Mouse (Mus musculus): Measurements from ENCODE around the gene Pcsk1. TPM values are rescaled to one million over a fixed set of nuclear protein-coding genes. Genes with fewer than 3 reads are reported as not detected.

Gene Pcsk1
- total and polyA plus RNA-seq, 2 experiments, result not detected

GRCm38 (mm10) chr13:75095487-75095886 is 5.9 kb downstream of the Pcsk1 start:
- H3K27ac ChIP-seq (replicated peaks; ENCODE audit: insufficient read depth, low read depth, low read length), result no peak overlapping the region
- no peak for TF ChIP-seq CTCF (IDR thresholded peaks at IDR 0.05; ENCODE audit: low read depth, low read length)
- no peak for TF ChIP-seq POLR2A (IDR thresholded peaks at IDR 0.05; ENCODE audit: extremely low read depth, insufficient read depth, low read length)
- no peaks in the 10 kb centered on the region for H3K36me3 ChIP-seq (ENCODE audit: control insufficient read depth, insufficient read depth, low read length)
- no peak overlapping the region for H3K4me3 ChIP-seq (ENCODE audit: insufficient read depth, low read depth, low read length)
- DNase-seq (ENCODE audit: extremely low read depth, low read depth, low spot score), result no peak
- H3K9ac ChIP-seq (ENCODE audit: low read depth, low read length), result no peak overlapping the region
- no peaks in the 10 kb centered on the region for H3K4me1 ChIP-seq (ENCODE audit: control insufficient read depth, insufficient read depth, low read length)
- H3K79me2 ChIP-seq (ENCODE audit: control insufficient read depth, insufficient read depth, low read length), result no peaks in the 10 kb centered on the region
- no peaks in the 10 kb centered on the region for H3K27me3 ChIP-seq (ENCODE audit: control insufficient read depth, insufficient read depth, low read length)

- WGBS, result 39% methylated on average over 2 of the region's 2 CpGs
- H3K36me3 ChIP-seq (ENCODE audit: control insufficient read depth, insufficient read depth, low read length), result no peaks in the 10 kb centered on the region
Observed at GRCm38 (mm10) chr13:75113114-75113513, 23.5 kb downstream of the Pcsk1 start.

GRCm38 (mm10) chr13:75114007-75114424 is 24.4 kb downstream of the Pcsk1 start:
- Histone ChIP-seq H3K27me3 (ENCODE audit: control insufficient read depth, insufficient read depth, low read length) (no peaks in the 10 kb centered on the region), H3K4me3 (ENCODE audit: insufficient read depth, low read depth, low read length) (no peak overlapping the region), H3K36me3 (ENCODE audit: control insufficient read depth, insufficient read depth, low read length) (no peaks in the 10 kb centered on the region), H3K9ac (ENCODE audit: low read depth, low read length) (no peak overlapping the region), H3K4me1 (ENCODE audit: control insufficient read depth, insufficient read depth, low read length) (no peaks in the 10 kb centered on the region), H3K27ac (replicated peaks; ENCODE audit: insufficient read depth, low read depth, low read length) (no peak overlapping the region), H3K79me2 (ENCODE audit: control insufficient read depth, insufficient read depth, low read length) (no peaks in the 10 kb centered on the region)
- no peak for DNase-seq (ENCODE audit: extremely low read depth, low read depth, low spot score)
- 77% methylated on average over 2 of the region's 2 CpGs for WGBS
- no peak for TF ChIP-seq POLR2A (IDR thresholded peaks at IDR 0.05; ENCODE audit: extremely low read depth, insufficient read depth, low read length)
- TF ChIP-seq CTCF (IDR thresholded peaks at IDR 0.05; ENCODE audit: low read depth, low read length), result no peak

More at GRCm38 (mm10) chr13:75113114-75113513, 23.5 kb downstream of the Pcsk1 start:
- H3K9ac ChIP-seq (ENCODE audit: low read depth, low read length), result no peak overlapping the region
- no peaks in the 10 kb centered on the region for H3K4me1 ChIP-seq (ENCODE audit: control insufficient read depth, insufficient read depth, low read length)
- no peaks in the 10 kb centered on the region for H3K27me3 ChIP-seq (ENCODE audit: control insufficient read depth, insufficient read depth, low read length)
- H3K79me2 ChIP-seq (ENCODE audit: control insufficient read depth, insufficient read depth, low read length), result no peaks in the 10 kb centered on the region
- no peak overlapping the region for H3K27ac ChIP-seq (replicated peaks; ENCODE audit: insufficient read depth, low read depth, low read length)
- DNase-seq (ENCODE audit: extremely low read depth, low read depth, low spot score), result no peak
- TF ChIP-seq CTCF (IDR thresholded peaks at IDR 0.05; ENCODE audit: low read depth, low read length) (no peak), POLR2A (IDR thresholded peaks at IDR 0.05; ENCODE audit: extremely low read depth, insufficient read depth, low read length) (no peak)
- H3K4me3 ChIP-seq (ENCODE audit: insufficient read depth, low read depth, low read length), result no peak overlapping the region

GRCm38 (mm10) chr13:75114838-75115237 is 25.2 kb downstream of the Pcsk1 start:
- no peaks in the 10 kb centered on the region for H3K36me3 ChIP-seq (ENCODE audit: control insufficient read depth, insufficient read depth, low read length)
- WGBS, result 74% methylated on average over 1 of the region's 1 CpGs
- no peaks in the 10 kb centered on the region for H3K4me1 ChIP-seq (ENCODE audit: control insufficient read depth, insufficient read depth, low read length)
- H3K27me3 ChIP-seq (ENCODE audit: control insufficient read depth, insufficient read depth, low read length), result no peaks in the 10 kb centered on the region
- H3K4me3 ChIP-seq (ENCODE audit: insufficient read depth, low read depth, low read length), result no peak overlapping the region
- H3K79me2 ChIP-seq (ENCODE audit: control insufficient read depth, insufficient read depth, low read length), result no peaks in the 10 kb centered on the region
- no peak overlapping the region for H3K27ac ChIP-seq (replicated peaks; ENCODE audit: insufficient read depth, low read depth, low read length)
- TF ChIP-seq POLR2A (IDR thresholded peaks at IDR 0.05; ENCODE audit: extremely low read depth, insufficient read depth, low read length) (no peak), CTCF (IDR thresholded peaks at IDR 0.05; ENCODE audit: low read depth, low read length) (no peak)
- DNase-seq (ENCODE audit: extremely low read depth, low read depth, low spot score), result no peak
- no peak overlapping the region for H3K9ac ChIP-seq (ENCODE audit: low read depth, low read length)

DNA sequence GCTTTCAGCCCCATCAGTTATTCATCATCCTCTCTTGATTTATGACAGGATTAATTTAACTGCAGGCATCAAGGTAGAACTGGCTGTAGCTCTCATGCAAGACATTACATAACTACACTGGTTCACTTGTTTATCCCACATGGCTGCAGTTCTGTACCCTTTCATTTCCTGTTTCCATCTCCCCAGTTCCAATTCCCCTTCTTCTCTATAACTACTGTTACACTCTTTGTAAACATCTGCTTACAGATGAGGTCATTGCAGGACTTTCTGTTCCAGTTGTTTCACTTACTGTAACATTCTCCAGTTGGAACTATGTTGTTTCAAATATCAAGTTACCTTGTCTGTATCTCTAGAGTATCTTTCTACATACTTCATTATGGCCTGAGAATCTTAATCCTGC is 46.2 kb downstream of the Pcsk1 start:
- Histone ChIP-seq H3K27ac (replicated peaks; ENCODE audit: insufficient read depth, low read depth, low read length) (no peak overlapping the region), H3K4me1 (ENCODE audit: control insufficient read depth, insufficient read depth, low read length) (no peaks in the 10 kb centered on the region), H3K27me3 (ENCODE audit: control insufficient read depth, insufficient read depth, low read length) (no peaks in the 10 kb centered on the region), H3K9ac (ENCODE audit: low read depth, low read length) (no peak overlapping the region), H3K4me3 (ENCODE audit: insufficient read depth, low read depth, low read length) (no peak overlapping the region), H3K36me3 (ENCODE audit: control insufficient read depth, insufficient read depth, low read length) (no peaks in the 10 kb centered on the region), H3K79me2 (ENCODE audit: control insufficient read depth, insufficient read depth, low read length) (no peaks in the 10 kb centered on the region)
- no peak for DNase-seq (ENCODE audit: extremely low read depth, low read depth, low spot score)
- TF ChIP-seq CTCF (IDR thresholded peaks at IDR 0.05; ENCODE audit: low read depth, low read length) (no peak), POLR2A (IDR thresholded peaks at IDR 0.05; ENCODE audit: extremely low read depth, insufficient read depth, low read length) (no peak)

DNA sequence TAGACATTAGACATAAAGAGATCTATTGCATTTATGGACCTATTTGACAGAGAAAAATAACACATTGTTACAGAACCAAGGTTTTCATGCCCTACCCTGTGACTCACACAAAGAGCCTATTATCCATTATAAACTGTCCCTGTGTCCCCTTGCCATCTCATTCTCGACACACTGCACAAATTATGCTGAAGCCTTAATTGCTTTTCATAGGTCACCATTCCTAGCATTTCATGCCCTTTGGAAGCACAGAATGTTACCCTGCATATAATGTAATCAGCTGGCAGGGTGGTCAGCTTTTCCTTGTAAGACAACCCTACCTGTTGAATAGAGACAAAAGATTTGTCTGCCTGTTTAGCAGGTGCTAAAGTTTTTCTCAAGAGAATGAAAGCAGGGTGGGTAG is 71.0 kb downstream of the Pcsk1 start:
- WGBS, result 69% methylated on average over 1 of the region's 1 CpGs

More for the DNA sequence above, 71.0 kb downstream of the Pcsk1 start:
- Histone ChIP-seq H3K27me3 (ENCODE audit: control insufficient read depth, insufficient read depth, low read length) (no peaks in the 10 kb centered on the region), H3K9ac (ENCODE audit: low read depth, low read length) (no peak overlapping the region), H3K4me1 (ENCODE audit: control insufficient read depth, insufficient read depth, low read length) (peaks cover 3% of the 10 kb centered on the region; the same call in 1 of the 2 replicates), H3K79me2 (ENCODE audit: control insufficient read depth, insufficient read depth, low read length) (no peaks in the 10 kb centered on the region), H3K27ac (replicated peaks; ENCODE audit: insufficient read depth, low read depth, low read length) (no peak overlapping the region), H3K36me3 (ENCODE audit: control insufficient read depth, insufficient read depth, low read length) (no peaks in the 10 kb centered on the region), H3K4me3 (ENCODE audit: insufficient read depth, low read depth, low read length) (no peak overlapping the region)
- no peak for DNase-seq (ENCODE audit: extremely low read depth, low read depth, low spot score)
- TF ChIP-seq POLR2A (IDR thresholded peaks at IDR 0.05; ENCODE audit: extremely low read depth, insufficient read depth, low read length), result no peak
- no peak for TF ChIP-seq CTCF (IDR thresholded peaks at IDR 0.05; ENCODE audit: low read depth, low read length)
